Mouse (Mus musculus): ENCODE data around the gene Rara.

Rara gene

GRCm38 (mm10) chr11:98999243-98999642 lies 71.6 kb downstream of the Rara start:
- DNase-seq (ENCODE audit: low spot score): no peak

- DNase-seq (ENCODE audit: low spot score): no peak
These were observed 79.2 kb downstream of the Rara start for GRCm38 (mm10) chr11:99006788-99007187.

GRCm38 (mm10) chr11:99010124-99010523 lies 82.5 kb downstream of the Rara start:
- DNase-seq (ENCODE audit: low spot score): no peak

GRCm38 (mm10) chr11:99010706-99011105 lies 83.1 kb downstream of the Rara start:
- no peak for DNase-seq (ENCODE audit: low spot score)

- DNase-seq (ENCODE audit: low spot score): no peak
These were observed 86.2 kb downstream of the Rara start for GRCm38 (mm10) chr11:99013856-99014255.

- no peak for DNase-seq (ENCODE audit: low spot score)
These were observed 92.2 kb downstream of the Rara start for GRCm38 (mm10) chr11:99019844-99020243.

- DNase-seq (ENCODE audit: low spot score): no peak
These were observed 94.8 kb downstream of the Rara start for GRCm38 (mm10) chr11:99022384-99022933.

GRCm38 (mm10) chr11:99023094-99023493 lies 95.5 kb downstream of the Rara start:
- DNase-seq (ENCODE audit: low spot score): no peak

GRCm38 (mm10) chr11:99023500-99024467 lies 96.2 kb downstream of the Rara start, which contains the start of gene Top2a:
TSS of gene Top2a (minus strand) at chr11:99024189.
- DNase-seq (ENCODE audit: low spot score): peak; percentile 85
